Comparison of ENCODE assay signal across 19 mouse cellular contexts in the genomic region with DNA sequence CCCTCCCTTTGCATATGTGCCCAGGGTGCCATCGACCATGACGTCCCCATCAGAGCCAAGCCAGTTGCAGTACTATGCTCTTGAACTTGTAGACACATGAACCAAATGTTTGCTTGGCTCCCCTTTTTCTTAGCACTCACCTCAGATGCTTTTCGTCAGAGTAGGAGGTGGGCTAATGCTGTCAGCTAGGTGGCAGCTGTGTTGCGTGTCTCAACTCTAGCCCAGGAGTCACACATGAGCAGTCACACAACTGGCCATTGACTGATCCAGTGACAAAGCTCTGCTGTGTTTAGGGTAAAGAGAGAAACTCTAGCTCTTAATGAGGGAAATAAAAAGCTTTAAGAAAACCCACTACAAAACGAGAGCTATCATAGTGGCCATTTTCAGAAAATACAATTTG. TPM values are rescaled to one million over a fixed set of nuclear protein-coding genes. Genes with fewer than 3 reads are reported as not detected.
DNase-seq lines count a peak whose midpoint lies in the region; ATAC-seq and TF ChIP-seq lines count a peak whose summit lies in the region.
"Had no signal": no experiment of that assay in that cellular context is flagged by ENCODE, and none has a peak within 500 bp of the region (broad histone marks: within the 10 kb centered on the region; RNA-seq: fewer than 3 reads in every experiment).

No protein-coding gene starts in this region.

- 61% methylated on average over 5 of the region's 5 CpGs for WGBS in heart, postnatal 0 days
- WGBS in kidney, postnatal 0 days, result 40% methylated on average over 5 of the region's 5 CpGs
- WGBS in stomach, postnatal 0 days, result 64% methylated on average over 5 of the region's 5 CpGs

- H3K9me3 ChIP-seq in heart, postnatal 0 days (replicated peaks; ENCODE audit: control insufficient read depth, low read length), result no peaks in the 10 kb centered on the region
- no peaks in the 10 kb centered on the region for H3K9me3 ChIP-seq in kidney, postnatal 0 days (replicated peaks; ENCODE audit: low read length)
- H3K9me3 ChIP-seq in stomach, postnatal 0 days (ENCODE audit: control insufficient read depth, low read length), result no peaks in the 10 kb centered on the region
- H3K9me3 ChIP-seq: embryonic facial prominence, embryonic 12.5 days; G1E; hindbrain, embryonic 12.5 days; limb, embryonic 15.5 days; liver, embryonic 15.5 days; neural tube, embryonic 12.5 days had no signal

- H3K9ac ChIP-seq in heart, postnatal 0 days (replicated peaks; ENCODE audit: low read depth, low read length), result no peak overlapping the region
- no peak overlapping the region for H3K9ac ChIP-seq in kidney, postnatal 0 days (ENCODE audit: low read depth, low read length)
- no peak overlapping the region for H3K9ac ChIP-seq in stomach, postnatal 0 days (ENCODE audit: low read length)
- H3K9ac ChIP-seq: embryonic facial prominence, embryonic 12.5 days; hindbrain, embryonic 12.5 days; limb, embryonic 15.5 days; liver, embryonic 15.5 days; neural tube, embryonic 12.5 days had no signal

- H3K36me3 ChIP-seq in heart, postnatal 0 days (replicated peaks; ENCODE audit: control insufficient read depth, insufficient read depth, low read length), result no peaks in the 10 kb centered on the region
- no peaks in the 10 kb centered on the region for H3K36me3 ChIP-seq in kidney, postnatal 0 days (ENCODE audit: insufficient read depth, low read length)
- no peaks in the 10 kb centered on the region for H3K36me3 ChIP-seq in stomach, postnatal 0 days (ENCODE audit: control insufficient read depth, insufficient read depth, low read length)
- H3K36me3 ChIP-seq: embryonic facial prominence, embryonic 12.5 days; G1E; hindbrain, embryonic 12.5 days; limb, embryonic 15.5 days; liver, embryonic 15.5 days; neural tube, embryonic 12.5 days had no signal

- intact Hi-C loops in heart, postnatal 14 days (cut with DNase I), result no loop called here

- no peaks in the 10 kb centered on the region for H3K27me3 ChIP-seq in heart, postnatal 0 days (ENCODE audit: control insufficient read depth, insufficient read depth, low read length)
- no peaks in the 10 kb centered on the region for H3K27me3 ChIP-seq in kidney, postnatal 0 days (ENCODE audit: insufficient read depth, low read length)
- H3K27me3 ChIP-seq in stomach, postnatal 0 days (ENCODE audit: control insufficient read depth, insufficient read depth, low read length), result no peaks in the 10 kb centered on the region
- H3K27me3 ChIP-seq: embryonic facial prominence, embryonic 12.5 days; hindbrain, embryonic 12.5 days; limb, embryonic 15.5 days; liver, embryonic 15.5 days; neural tube, embryonic 12.5 days had no signal

- no peak for TF ChIP-seq EP300 in heart, postnatal 0 days (IDR thresholded peaks at IDR 0.05; ENCODE audit: low read depth)
- TF ChIP-seq EP300 in stomach, postnatal 0 days (optimal IDR thresholded peaks at IDR 0.05), result no peak

- H3K4me2 ChIP-seq in heart, postnatal 0 days (ENCODE audit: low read depth, low read length), result no peak overlapping the region
- no peak overlapping the region for H3K4me2 ChIP-seq in kidney, postnatal 0 days (ENCODE audit: low read length)
- no peak overlapping the region for H3K4me2 ChIP-seq in stomach, postnatal 0 days (replicated peaks; ENCODE audit: low read depth)
- H3K4me2 ChIP-seq: embryonic facial prominence, embryonic 12.5 days; hindbrain, embryonic 12.5 days; limb, embryonic 15.5 days; liver, embryonic 15.5 days; neural tube, embryonic 12.5 days had no signal

- DNase-seq in heart, postnatal 0 days (ENCODE audit: low spot score), result no peak
- DNase-seq in heart, postnatal 14 days, result no peak
- DNase-seq in kidney, postnatal 0 days (ENCODE audit: low spot score), result peak; percentile 51
- no peak for DNase-seq in kidney, adult 11 months
- peak; percentile 11 for DNase-seq in retina, embryonic 14.5 days (ENCODE audit: low spot score)
- DNase-seq in retina, postnatal 1 day, result no peak
- DNase-seq in stomach, postnatal 0 days (ENCODE audit: low spot score), result no peak
- no peak for DNase-seq in cerebellum, postnatal 4 days (ENCODE audit: low spot score in 2 of 2)
- DNase-seq: adrenal gland, postnatal 10 days; cerebellum, adult 11-12 months; lung, postnatal 14 days; thymus, postnatal 36 days had no signal

- H3K4me3 ChIP-seq in heart, postnatal 0 days (ENCODE audit: low read depth, low read length), result no peak overlapping the region
- no peak overlapping the region for H3K4me3 ChIP-seq in kidney, postnatal 0 days (replicated peaks; ENCODE audit: low read depth, low read length)
- no peak overlapping the region for H3K4me3 ChIP-seq in stomach, postnatal 0 days (ENCODE audit: low read depth, low read length)
- H3K4me3 ChIP-seq: embryonic facial prominence, embryonic 12.5 days; hindbrain, embryonic 12.5 days; limb, embryonic 15.5 days; liver, embryonic 15.5 days; neural tube, embryonic 12.5 days had no signal

- no peak for ATAC-seq in heart, postnatal 0 days (ENCODE audit: insufficient read depth, low read depth)
- 0 out of 2 replicates have a peak, but pooled peaks have one; percentile 25 for ATAC-seq in kidney, postnatal 0 days (replicated peaks; ENCODE audit: low FRiP score, low read depth)
- ATAC-seq in stomach, postnatal 0 days (ENCODE audit: low FRiP score, low TSS enrichment), result no peak
- ATAC-seq: intestine, embryonic 16.5 days had no signal

- TF ChIP-seq CTCF in heart, postnatal 0 days (IDR thresholded peaks at IDR 0.05; ENCODE audit: low read depth), result peak; percentile 26
- peak; percentile 63 for TF ChIP-seq CTCF in kidney, postnatal 0 days (IDR thresholded peaks at IDR 0.05; ENCODE audit: low read depth)
- peak; percentile 37 for TF ChIP-seq CTCF in stomach, postnatal 0 days (IDR thresholded peaks at IDR 0.05; ENCODE audit: low read depth)

- H3K27ac ChIP-seq in heart, postnatal 0 days (ENCODE audit: low read depth), result no peak overlapping the region
- no peak overlapping the region for H3K27ac ChIP-seq in kidney, postnatal 0 days
- H3K27ac ChIP-seq in stomach, postnatal 0 days (replicated peaks), result no peak overlapping the region
- H3K27ac ChIP-seq: embryonic facial prominence, embryonic 12.5 days; hindbrain, embryonic 12.5 days; limb, embryonic 15.5 days; liver, embryonic 15.5 days; neural tube, embryonic 12.5 days had no signal

- no peaks in the 10 kb centered on the region for H3K4me1 ChIP-seq in heart, postnatal 0 days (ENCODE audit: control insufficient read depth, insufficient read depth)
- H3K4me1 ChIP-seq in kidney, postnatal 0 days (replicated peaks; ENCODE audit: insufficient read depth, low read length), result no peaks in the 10 kb centered on the region
- no peaks in the 10 kb centered on the region for H3K4me1 ChIP-seq in stomach, postnatal 0 days (replicated peaks; ENCODE audit: control insufficient read depth, insufficient read depth)
- H3K4me1 ChIP-seq: embryonic facial prominence, embryonic 12.5 days; hindbrain, embryonic 12.5 days; limb, embryonic 15.5 days; liver, embryonic 15.5 days; neural tube, embryonic 12.5 days had no signal

RNA-seq across cellular contexts. Expression of gene Tm2d3, which starts 22.8 kb away (rescaled TPM):
- 17.7 and 59.3 TPM in 2 replicates for total RNA-seq in heart, postnatal 0 days (2014; rRNA removed; ENCODE audit: low replicate concordance)
- 39.5 and 41.3 TPM in 2 replicates for polyA plus RNA-seq in heart, postnatal 0 days (2015; fragmentation: Nextera tagmentation; extraction: Ambion mirVana)
- 10 to 100 TPM; 17.7 to 18.4 TPM for total RNA-seq in heart, postnatal 14 days (2021)
- 108 and 119 TPM in 2 replicates for polyA plus RNA-seq in kidney, postnatal 0 days (2015; fragmentation: Nextera tagmentation; extraction: Ambion mirVana)
- polyA plus RNA-seq in stomach, postnatal 0 days (2015; fragmentation: Nextera tagmentation; extraction: Ambion mirVana), result 68.3 and 73.8 TPM in 2 replicates

Comparison
In these comparisons a context has a peak if more than half of its experiments do, and no peak if none do; other contexts are left out.
1. DNase-seq: peak in kidney, postnatal 0 days (single experiment) and retina, embryonic 14.5 days (single experiment); none in heart, postnatal 0 days (single experiment), heart, postnatal 14 days (0 of 2), kidney, adult 11 months (single experiment), retina, postnatal 1 day (single experiment), stomach, postnatal 0 days (single experiment) and cerebellum, postnatal 4 days (0 of 2).
2. Peak in every context shown above with its lines, with median percentiles within 50 percentile points of each other: CTCF ChIP-seq.